Mouse (Mus musculus): ENCODE measurements around the gene Zfpm1.

Gene Zfpm1

GRCm38 (mm10) chr8:122282035-122282358, at the start of gene Zfpm1:
Gene Zfpm1, plus strand, starts transcription at chr8:122282141.
- no peak for DNase-seq (ENCODE audit: extremely low spot score, low read depth, low spot score)

DNA sequence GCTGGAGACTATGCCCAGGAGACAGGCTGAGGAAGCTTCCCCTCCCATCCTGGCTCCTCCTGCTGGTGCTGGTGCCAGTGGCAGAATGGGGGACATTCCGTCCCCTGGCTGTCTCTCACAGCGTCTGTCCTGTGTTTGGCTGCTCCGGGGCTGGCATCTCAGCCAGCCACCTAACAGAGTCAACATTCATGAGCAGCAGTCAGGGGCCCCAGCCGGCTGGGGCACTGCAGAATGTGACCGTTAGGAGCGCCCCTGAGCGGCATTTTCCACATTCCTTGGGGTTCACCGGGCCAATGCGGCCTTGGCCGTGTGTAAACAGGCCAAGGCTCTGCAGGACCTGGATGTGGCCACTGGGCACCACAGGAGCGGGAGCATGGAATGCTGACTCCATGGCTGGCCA, 47.9 kb upstream of the Zfpm1 start:
- DNase-seq (ENCODE audit: extremely low spot score, low read depth, low spot score) = no peak

GRCm38 (mm10) chr8:122236521-122236920, 45.4 kb upstream of the Zfpm1 start:
- DNase-seq (ENCODE audit: extremely low spot score, low read depth, low spot score) = no peak

- no peak for DNase-seq (ENCODE audit: extremely low spot score, low read depth, low spot score)
Observed at GRCm38 (mm10) chr8:122238225-122238624, 43.7 kb upstream of the Zfpm1 start.

- no peak for DNase-seq (ENCODE audit: extremely low spot score, low read depth, low spot score)
Observed at GRCm38 (mm10) chr8:122238731-122239130, 43.2 kb upstream of the Zfpm1 start.

- no peak for DNase-seq (ENCODE audit: extremely low spot score, low read depth, low spot score)
Observed at GRCm38 (mm10) chr8:122240241-122241026, 41.5 kb upstream of the Zfpm1 start.

- no peak for DNase-seq (ENCODE audit: extremely low spot score, low read depth, low spot score)
Observed at GRCm38 (mm10) chr8:122243310-122243709, 38.6 kb upstream of the Zfpm1 start.

GRCm38 (mm10) chr8:122245161-122245560, 36.8 kb upstream of the Zfpm1 start:
- no peak for DNase-seq (ENCODE audit: extremely low spot score, low read depth, low spot score)

DNA sequence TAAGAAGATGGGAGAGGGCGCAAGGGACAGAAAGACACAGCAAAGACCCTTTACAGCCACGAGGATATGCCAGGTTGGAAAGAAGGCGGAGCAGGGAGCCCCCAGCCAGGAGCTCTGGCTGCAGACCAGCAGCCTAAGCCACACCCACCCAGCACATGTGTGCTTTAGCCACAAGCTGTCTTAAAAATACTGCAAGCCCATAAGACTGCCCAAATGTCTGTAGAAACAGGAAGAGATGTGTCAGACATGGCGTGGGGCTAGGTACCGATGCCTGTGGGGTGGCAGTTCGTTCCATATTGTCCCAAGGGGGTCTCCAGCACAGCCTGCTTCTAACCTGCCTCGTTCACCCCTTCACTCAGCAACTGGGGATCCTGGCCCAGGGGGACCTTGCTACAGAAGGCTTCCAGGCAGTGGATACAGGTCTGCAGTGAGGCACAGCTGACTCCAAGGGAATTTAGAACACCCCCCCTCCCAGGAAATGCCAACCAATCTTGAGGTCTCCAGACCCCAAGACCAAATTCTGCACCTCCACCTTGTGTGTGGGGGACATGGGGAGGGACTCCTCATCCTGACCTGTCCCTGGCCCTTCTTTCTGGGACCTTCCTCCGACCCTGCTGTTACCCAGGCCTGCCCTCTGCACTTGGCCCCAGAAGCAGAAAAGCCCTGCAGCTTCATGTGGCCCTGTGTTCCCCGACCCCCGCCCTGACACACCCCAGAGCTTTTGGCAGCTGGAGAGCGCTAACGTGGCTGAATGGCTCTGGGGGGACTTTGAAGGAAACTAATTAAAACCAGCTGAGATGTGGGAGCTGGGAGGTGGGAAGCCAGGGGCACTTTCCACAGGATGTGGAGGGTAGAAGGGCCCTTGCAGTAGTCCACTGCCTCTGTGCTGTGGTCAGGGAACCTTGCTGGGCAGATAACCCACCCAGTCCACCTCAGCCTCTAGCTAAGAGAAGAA, 35.4 kb upstream of the Zfpm1 start:
- DNase-seq (ENCODE audit: extremely low spot score, low read depth, low spot score) = no peak

DNA sequence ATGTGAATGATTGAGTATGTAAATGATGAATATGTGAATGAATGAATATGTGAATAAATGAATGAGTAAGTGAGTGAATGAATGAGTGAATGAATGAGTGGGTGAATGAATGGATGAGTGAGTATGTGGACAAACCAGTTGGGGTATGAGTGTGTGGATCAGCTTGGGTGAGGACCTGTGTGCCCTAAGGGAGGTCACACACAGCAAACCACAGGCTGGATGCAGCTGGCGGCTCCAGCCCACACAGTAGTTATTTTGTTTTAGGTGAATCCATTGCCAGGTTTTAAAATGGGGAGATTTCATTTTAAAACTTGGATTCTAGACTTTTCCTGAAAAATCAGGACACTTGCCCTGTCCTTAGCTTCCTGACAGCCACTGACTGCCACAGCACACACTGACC, 30.2 kb upstream of the Zfpm1 start:
- no peak for DNase-seq (ENCODE audit: extremely low spot score, low read depth, low spot score)

- no peak for DNase-seq (ENCODE audit: extremely low spot score, low read depth, low spot score)
Observed at GRCm38 (mm10) chr8:122252366-122252765, 29.6 kb upstream of the Zfpm1 start.

- no peak for DNase-seq (ENCODE audit: extremely low spot score, low read depth, low spot score)
Observed at GRCm38 (mm10) chr8:122259351-122259750, 22.6 kb upstream of the Zfpm1 start.

- DNase-seq (ENCODE audit: extremely low spot score, low read depth, low spot score) = no peak
Observed at GRCm38 (mm10) chr8:122260755-122261154, 21.2 kb upstream of the Zfpm1 start.

DNA sequence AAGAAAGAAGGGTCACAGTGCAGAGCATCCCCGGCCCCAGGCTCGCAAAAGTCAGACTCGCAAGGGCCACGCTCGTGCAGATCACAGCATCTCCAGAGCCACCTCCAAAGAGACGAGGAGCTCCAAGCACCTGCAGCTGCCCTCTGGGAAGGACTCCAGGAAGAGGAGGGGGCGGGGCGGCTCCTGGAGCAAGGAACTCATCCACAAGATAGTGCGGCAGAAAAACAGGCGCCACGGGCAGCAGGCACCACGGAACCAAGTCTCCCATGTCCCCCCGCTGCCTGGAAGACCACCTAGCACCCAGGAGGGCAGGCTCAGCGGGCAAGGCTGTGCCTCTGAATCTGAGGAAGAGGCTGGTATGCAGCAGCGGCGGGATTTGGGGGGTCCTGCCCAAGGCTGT, 19.1 kb upstream of the Zfpm1 start:
- DNase-seq (ENCODE audit: extremely low spot score, low read depth, low spot score) = no peak

GRCm38 (mm10) chr8:122264243-122264642, 17.7 kb upstream of the Zfpm1 start:
- no peak for DNase-seq (ENCODE audit: extremely low spot score, low read depth, low spot score)

GRCm38 (mm10) chr8:122265522-122265921, 16.4 kb upstream of the Zfpm1 start:
- DNase-seq (ENCODE audit: extremely low spot score, low read depth, low spot score) = no peak

- DNase-seq (ENCODE audit: extremely low spot score, low read depth, low spot score) = no peak
Observed at GRCm38 (mm10) chr8:122266867-122267266, 15.1 kb upstream of the Zfpm1 start.

GRCm38 (mm10) chr8:122268861-122269260, 13.1 kb upstream of the Zfpm1 start:
- no peak for DNase-seq (ENCODE audit: extremely low spot score, low read depth, low spot score)

DNA sequence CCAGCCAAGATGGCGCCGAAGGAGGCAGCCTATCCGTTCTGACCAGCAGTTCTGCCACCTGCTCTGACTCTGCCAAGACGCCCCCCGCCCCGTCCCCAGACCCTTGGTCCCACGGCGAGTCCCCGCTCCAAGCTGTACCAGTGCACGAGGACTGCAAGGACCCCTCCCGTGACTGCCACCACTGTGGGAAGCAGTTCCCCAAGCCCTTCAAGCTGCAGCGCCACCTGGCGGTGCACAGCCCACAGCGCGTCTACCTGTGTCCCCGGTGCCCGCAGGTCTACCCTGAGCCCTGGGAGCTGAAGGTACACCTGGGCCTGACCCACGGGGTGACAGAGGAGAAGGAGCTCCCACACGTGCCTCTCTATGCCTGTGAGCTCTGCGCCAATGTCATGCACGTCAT, 12.5 kb upstream of the Zfpm1 start:
- DNase-seq (ENCODE audit: extremely low spot score, low read depth, low spot score) = no peak

DNA sequence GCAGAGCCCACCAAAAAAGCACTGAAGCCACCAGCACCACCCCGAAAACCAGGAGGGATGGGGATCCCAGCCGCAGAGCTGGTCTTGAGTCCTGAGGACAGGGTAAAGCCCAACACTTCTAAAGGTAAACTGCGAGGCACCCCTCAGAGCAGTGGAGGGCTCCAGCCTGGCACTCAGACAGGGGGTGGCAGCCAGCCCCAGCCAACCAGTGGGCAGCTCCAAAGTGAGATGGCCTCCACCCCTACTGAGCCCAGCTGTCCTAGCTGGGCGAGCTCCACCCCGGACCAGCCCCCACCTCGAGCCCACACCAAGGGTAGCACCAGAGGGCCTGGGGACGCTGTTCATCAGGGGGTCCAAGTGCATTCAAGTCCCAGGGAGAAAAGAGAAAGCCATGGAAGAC, 11.4 kb upstream of the Zfpm1 start:
- no peak for DNase-seq (ENCODE audit: extremely low spot score, low read depth, low spot score)

DNA sequence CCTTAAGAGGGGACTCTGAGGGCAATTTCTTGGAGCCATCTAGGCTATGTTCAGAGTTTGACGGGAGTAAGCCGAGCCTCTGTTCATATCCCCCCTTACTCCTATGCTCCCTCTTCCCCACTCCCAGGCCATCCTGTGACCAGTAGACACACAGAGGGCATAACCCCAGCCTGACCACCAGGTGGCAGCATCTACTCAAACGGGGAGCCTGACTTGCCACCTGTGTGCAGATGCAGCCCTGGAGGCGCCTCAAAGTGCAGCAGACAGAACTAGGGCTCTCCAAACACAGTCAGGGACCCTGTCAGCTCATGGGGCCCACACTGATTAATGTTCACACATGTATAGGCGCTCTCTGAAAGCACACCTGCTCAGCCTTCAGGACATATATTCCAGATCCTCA, 8.8 kb upstream of the Zfpm1 start:
- peak; percentile 61 for DNase-seq (ENCODE audit: extremely low spot score, low read depth, low spot score)

DNA sequence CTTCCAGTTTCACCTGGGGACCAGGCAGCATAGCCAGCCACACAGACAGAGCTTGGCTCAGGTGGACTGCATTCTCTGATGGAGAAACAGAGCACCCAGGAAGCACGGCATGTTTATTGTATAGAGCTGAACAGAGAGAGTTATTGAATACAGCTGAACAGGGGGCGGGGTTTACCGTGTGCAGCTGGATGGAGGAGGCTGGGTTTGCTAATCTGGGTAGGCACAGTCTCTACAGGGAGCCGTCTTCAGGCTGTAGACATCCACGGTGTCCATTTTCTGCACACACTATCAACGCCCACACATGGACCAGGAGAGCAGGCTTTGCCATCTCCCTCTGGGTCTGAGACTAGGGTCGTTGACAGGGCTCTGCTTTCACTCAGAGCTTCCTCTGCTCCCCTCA, 8.1 kb upstream of the Zfpm1 start:
- DNase-seq (ENCODE audit: extremely low spot score, low read depth, low spot score) = no peak

Measured in hindlimb bud, embryonic 11.5 days (tissue).